Mouse (Mus musculus): ENCODE measurements around the gene Pbx2. TPM values are rescaled to one million over a fixed set of nuclear protein-coding genes. Genes with fewer than 3 reads are reported as not detected.

The Pbx2 gene
- polyA plus RNA-seq, 1 experiment from 2014 or later: 7.0 TPM

DNA sequence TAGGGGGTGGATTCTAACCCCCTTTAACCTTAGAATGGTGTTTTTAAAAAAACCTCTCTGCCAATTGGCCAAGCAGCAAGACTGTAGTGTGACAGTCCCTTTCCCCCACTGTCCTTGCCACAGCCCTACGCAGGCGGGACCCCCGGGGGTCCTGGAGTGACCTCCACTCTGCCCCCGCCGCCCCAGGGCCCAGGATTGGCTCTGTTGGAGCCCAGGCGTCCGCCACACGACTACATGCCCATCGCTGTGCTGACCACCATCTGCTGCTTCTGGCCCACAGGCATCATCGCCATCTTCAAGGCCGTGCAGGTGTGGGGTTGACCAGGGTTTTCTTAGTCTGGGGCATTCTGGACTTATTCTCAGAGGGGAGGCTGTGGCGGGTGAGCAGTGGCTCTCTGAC lies 40.6 kb downstream of the Pbx2 start:
- no peak for ATAC-seq (ENCODE audit: extremely low read depth, insufficient number of reproducible peaks, low FRiP score, low TSS enrichment)
- Histone ChIP-seq H3K36me3 (no peaks in the 10 kb centered on the region), H3K9me3 (no peaks in the 10 kb centered on the region), H3K4me3 (peak overlapping the region; percentile 49), H3K9ac (peak overlapping the region; percentile 71), H3K27me3 (replicated peaks) (peaks cover 71% of the 10 kb centered on the region), H3K4me1 (peaks cover 48% of the 10 kb centered on the region), H3K4me2 (peak overlapping the region; percentile 90), H3K27ac (replicated peaks) (no peak overlapping the region)
- 6% methylated on average over 12 of the region's 12 CpGs for WGBS

- peaks cover 76% of the 10 kb centered on the region for H3K27me3 ChIP-seq (replicated peaks)
- ATAC-seq (ENCODE audit: extremely low read depth, insufficient number of reproducible peaks, low FRiP score, low TSS enrichment): no peak
Observed at GRCm38 (mm10) chr17:34632261-34632691, 41.2 kb downstream of the Pbx2 start.

DNA sequence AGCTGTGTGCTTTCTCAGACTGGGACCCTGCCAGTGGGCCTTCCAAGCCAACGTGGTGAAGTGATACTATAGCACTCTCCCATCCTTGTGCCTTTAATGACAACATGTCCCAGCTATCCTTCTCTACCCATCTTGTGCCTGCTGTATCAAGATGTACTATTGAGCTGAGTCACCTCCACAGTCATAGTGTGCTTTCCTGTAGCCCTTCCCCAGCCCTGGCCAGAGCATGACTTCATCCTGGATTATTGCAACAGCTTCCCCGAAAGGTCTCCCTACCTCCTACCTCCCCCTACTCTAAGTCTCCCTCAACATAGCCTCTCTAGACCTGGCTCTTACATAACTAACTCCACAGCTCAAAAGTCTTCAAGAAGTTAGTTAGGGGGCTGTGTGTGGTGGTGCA lies 44.6 kb downstream of the Pbx2 start:
- H3K9ac ChIP-seq: no peak overlapping the region
- no peak overlapping the region for H3K27ac ChIP-seq (replicated peaks)
- H3K4me2 ChIP-seq: no peak overlapping the region
- H3K27me3 ChIP-seq (replicated peaks): peaks cover 58% of the 10 kb centered on the region
- H3K9me3 ChIP-seq: no peaks in the 10 kb centered on the region
- ATAC-seq (ENCODE audit: extremely low read depth, insufficient number of reproducible peaks, low FRiP score, low TSS enrichment): no peak
- no peak overlapping the region for H3K4me3 ChIP-seq
- peaks cover 24% of the 10 kb centered on the region for H3K4me1 ChIP-seq
- no peaks in the 10 kb centered on the region for H3K36me3 ChIP-seq
- WGBS: 59% methylated on average over 2 of the region's 2 CpGs

More at GRCm38 (mm10) chr17:34632261-34632691, 41.2 kb downstream of the Pbx2 start:
- Histone ChIP-seq H3K36me3 (no peaks in the 10 kb centered on the region), H3K4me2 (peak overlapping the region; percentile 90), H3K4me3 (peak overlapping the region; percentile 49), H3K9ac (peak overlapping the region; percentile 71), H3K9me3 (no peaks in the 10 kb centered on the region), H3K27ac (replicated peaks) (no peak overlapping the region), H3K4me1 (peaks cover 47% of the 10 kb centered on the region)
- WGBS: 1% methylated on average over 26 of the region's 26 CpGs

- Histone ChIP-seq H3K4me3 (no peak overlapping the region), H3K36me3 (no peaks in the 10 kb centered on the region), H3K9me3 (no peaks in the 10 kb centered on the region), H3K4me1 (peaks cover 14% of the 10 kb centered on the region), H3K27me3 (replicated peaks) (peaks cover 40% of the 10 kb centered on the region), H3K4me2 (no peak overlapping the region), H3K27ac (replicated peaks) (no peak overlapping the region), H3K9ac (no peak overlapping the region)
- no peak for ATAC-seq (ENCODE audit: extremely low read depth, insufficient number of reproducible peaks, low FRiP score, low TSS enrichment)
- WGBS: 48% methylated on average over 3 of the region's 3 CpGs
Observed at GRCm38 (mm10) chr17:34637459-34637858, 46.4 kb downstream of the Pbx2 start.

GRCm38 (mm10) chr17:34639461-34640255 lies 48.6 kb downstream of the Pbx2 start:
- Histone ChIP-seq H3K36me3 (no peaks in the 10 kb centered on the region), H3K4me3 (no peak overlapping the region), H3K9ac (no peak overlapping the region), H3K4me1 (peaks cover 12% of the 10 kb centered on the region; the same call in 1 of the 2 replicates), H3K4me2 (no peak overlapping the region), H3K27ac (replicated peaks) (no peak overlapping the region), H3K9me3 (no peaks in the 10 kb centered on the region), H3K27me3 (replicated peaks) (peaks cover 19% of the 10 kb centered on the region)
- no peak for ATAC-seq (ENCODE audit: extremely low read depth, insufficient number of reproducible peaks, low FRiP score, low TSS enrichment)
- whole genome bisulfite sequencing: 79% methylated on average over 7 of the region's 7 CpGs

- no peaks in the 10 kb centered on the region for H3K36me3 ChIP-seq
- 18% methylated on average over 11 of the region's 11 CpGs for WGBS
- H3K4me2 ChIP-seq: peak overlapping the region; percentile 19
- peak overlapping the region; percentile 79 for H3K27ac ChIP-seq (replicated peaks)
- H3K4me3 ChIP-seq: no peak overlapping the region
- H3K9ac ChIP-seq: peak overlapping the region; percentile 62
- ATAC-seq (ENCODE audit: extremely low read depth, insufficient number of reproducible peaks, low FRiP score, low TSS enrichment): no peak
- H3K27me3 ChIP-seq (replicated peaks): peaks cover 11% of the 10 kb centered on the region; the same call in 1 of the 2 replicates
- H3K9me3 ChIP-seq: no peaks in the 10 kb centered on the region
- peaks cover 23% of the 10 kb centered on the region for H3K4me1 ChIP-seq
Observed at GRCm38 (mm10) chr17:34640778-34641601, 49.9 kb downstream of the Pbx2 start.

GRCm38 (mm10) chr17:34641945-34642344 lies 50.9 kb downstream of the Pbx2 start:
- Histone ChIP-seq H3K9ac (no peak overlapping the region), H3K27me3 (replicated peaks) (peaks cover 8% of the 10 kb centered on the region; the same call in 1 of the 2 replicates), H3K4me3 (no peak overlapping the region), H3K4me1 (peaks cover 30% of the 10 kb centered on the region), H3K27ac (replicated peaks) (peak overlapping the region; percentile 79; the same call in 1 of the 2 replicates), H3K36me3 (no peaks in the 10 kb centered on the region), H3K4me2 (no peak overlapping the region), H3K9me3 (no peaks in the 10 kb centered on the region)
- no peak for ATAC-seq (ENCODE audit: extremely low read depth, insufficient number of reproducible peaks, low FRiP score, low TSS enrichment)
- WGBS: 66% methylated on average over 3 of the region's 3 CpGs

GRCm38 (mm10) chr17:34643379-34643778 lies 52.3 kb downstream of the Pbx2 start:
- Histone ChIP-seq H3K27me3 (replicated peaks) (no peaks in the 10 kb centered on the region), H3K9me3 (no peaks in the 10 kb centered on the region), H3K27ac (replicated peaks) (no peak overlapping the region), H3K9ac (no peak overlapping the region), H3K4me1 (peaks cover 39% of the 10 kb centered on the region), H3K4me2 (no peak overlapping the region), H3K36me3 (peaks cover under 1% of the 10 kb centered on the region; the same call in 1 of the 2 replicates), H3K4me3 (no peak overlapping the region)
- WGBS: 80% methylated on average over 4 of the region's 4 CpGs
- no peak for ATAC-seq (ENCODE audit: extremely low read depth, insufficient number of reproducible peaks, low FRiP score, low TSS enrichment)

DNA sequence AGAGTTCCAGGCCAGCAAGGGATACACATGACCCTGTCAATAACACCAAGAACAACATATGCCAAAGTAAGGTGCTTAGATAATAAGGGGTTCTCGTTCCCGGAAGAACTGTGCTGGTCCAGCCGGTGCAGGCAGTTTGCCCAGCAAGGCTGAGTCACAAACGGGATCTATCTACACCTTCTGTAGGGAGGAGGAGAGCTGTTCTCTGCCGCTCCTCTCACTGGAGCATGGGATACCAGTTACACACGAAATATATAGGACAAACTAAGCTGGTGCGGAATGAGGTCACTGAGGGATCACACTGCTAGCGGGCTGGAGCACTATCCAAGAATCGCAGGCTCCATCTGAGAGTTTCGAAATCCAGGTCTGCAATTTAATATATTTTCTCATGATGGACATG lies 52.9 kb downstream of the Pbx2 start:
- WGBS: 70% methylated on average over 10 of the region's 10 CpGs
- H3K4me2 ChIP-seq: peak overlapping the region; percentile 81; the same call in 1 of the 2 replicates
- H3K9ac ChIP-seq: no peak overlapping the region
- peaks cover 6% of the 10 kb centered on the region for H3K36me3 ChIP-seq
- ATAC-seq (ENCODE audit: extremely low read depth, insufficient number of reproducible peaks, low FRiP score, low TSS enrichment): no peak
- H3K9me3 ChIP-seq: no peaks in the 10 kb centered on the region
- peaks cover 41% of the 10 kb centered on the region for H3K4me1 ChIP-seq
- no peak overlapping the region for H3K4me3 ChIP-seq
- no peak overlapping the region for H3K27ac ChIP-seq (replicated peaks)
- H3K27me3 ChIP-seq (replicated peaks): no peaks in the 10 kb centered on the region

GRCm38 (mm10) chr17:34644608-34645007 lies 53.5 kb downstream of the Pbx2 start, which contains the start of gene Fkbpl:
Fkbpl (plus strand) TSS chr17:34644764.
- WGBS: 1% methylated on average over 16 of the region's 16 CpGs
- Histone ChIP-seq H3K9me3 (no peaks in the 10 kb centered on the region), H3K27me3 (replicated peaks) (no peaks in the 10 kb centered on the region), H3K27ac (replicated peaks) (peak within 1 kb of the TSS; percentile 86), H3K36me3 (peaks cover 12% of the 10 kb centered on the region), H3K4me1 (peaks cover 41% of the 10 kb centered on the region), H3K4me3 (peak within 1 kb of the TSS; percentile 69), H3K4me2 (peak within 1 kb of the TSS; percentile 81), H3K9ac (peak within 1 kb of the TSS; percentile 87)
- ATAC-seq (ENCODE audit: extremely low read depth, insufficient number of reproducible peaks, low FRiP score, low TSS enrichment): peak; percentile 67

DNA sequence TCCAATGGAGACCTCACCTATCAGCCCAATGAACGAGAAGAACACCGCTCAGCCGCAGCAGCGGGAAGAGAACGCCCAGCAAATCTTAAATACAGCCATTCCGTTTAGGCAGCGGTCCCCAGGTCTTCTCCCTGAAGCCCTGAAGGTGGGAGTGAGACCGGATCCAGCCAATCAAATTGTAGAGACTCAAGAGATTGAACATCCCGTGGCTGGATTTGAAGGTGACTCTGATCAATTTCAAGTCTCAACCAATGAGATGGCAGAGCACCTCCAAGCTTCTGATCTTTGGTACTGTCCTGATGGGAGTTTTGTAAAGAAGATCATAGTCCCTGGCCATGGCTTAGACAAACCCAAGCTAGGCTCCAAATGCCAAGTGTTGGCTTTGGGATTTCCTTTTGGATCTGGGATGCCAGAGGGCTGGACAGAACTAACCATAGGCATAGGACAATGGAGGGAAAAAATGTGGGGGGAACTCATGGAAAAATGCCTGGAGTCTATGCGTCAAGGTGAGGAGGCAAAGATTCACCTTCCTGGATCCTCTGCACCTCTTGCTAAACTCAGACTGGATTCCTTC lies 54.3 kb downstream of the Pbx2 start:
- peaks cover 20% of the 10 kb centered on the region for H3K36me3 ChIP-seq
- no peaks in the 10 kb centered on the region for H3K27me3 ChIP-seq (replicated peaks)
- H3K27ac ChIP-seq (replicated peaks): peak overlapping the region; percentile 86
- WGBS: 36% methylated on average over 10 of the region's 10 CpGs
- H3K9ac ChIP-seq: peak overlapping the region; percentile 87
- ATAC-seq (ENCODE audit: extremely low read depth, insufficient number of reproducible peaks, low FRiP score, low TSS enrichment): no peak
- H3K4me1 ChIP-seq: peaks cover 40% of the 10 kb centered on the region
- no peaks in the 10 kb centered on the region for H3K9me3 ChIP-seq
- peak overlapping the region; percentile 81 for H3K4me2 ChIP-seq
- H3K4me3 ChIP-seq: peak overlapping the region; percentile 69

Data from heart, embryonic 13.5 days (tissue).